Mouse (Mus musculus) Patski (cell line): ENCODE data around the gene Wdr60. TPM values are rescaled to one million over a fixed set of nuclear protein-coding genes. Genes with fewer than 3 reads are reported as not detected.

Experiments used
- ATAC-seq: fragments of 100-300 bp; one replicate; pipeline ENCODE4 v1.8.0; 2021
- CTCF ChIA-PET: fragments of 350-600 bp; sonication (Branson Sonifier 250); formaldehyde crosslinking; loops from one replicate; lab custom pipeline; 2022; ENCODE audit warnings: inconsistent platforms; lab: Charles Lee
- POLR2A ChIA-PET: fragments of 350-600 bp; sonication (Branson Sonifier 250); formaldehyde crosslinking; loops from one replicate; lab custom pipeline; 2022; ENCODE audit warnings: antibody characterized with exemption, inconsistent platforms; lab: Charles Lee
- DNase-seq: peaks from one replicate; pipeline ENCODE4 v3.0.0-alpha.2; 2011; ENCODE audit warnings: low read depth, low spot score
- H3K27me3 ChIP-seq: fragments of 371-371 bp; one replicate; pipeline ENCODE4 v1.5.1; 2021
- CTCF ChIP-seq: fragments of 100-300 bp; IDR thresholded peaks from one replicate; pipeline ENCODE4 v1.5.1; 2021
- in situ Hi-C: fragments of 300-500 bp; cut with MboI; formaldehyde crosslinking; loops from 3 replicates; pipeline ENCODE4 v1.11.1; 2018; ENCODE audit warnings: low pct_unique_long_range_greater_than_20kb, mixed read lengths
- polyA plus RNA-seq: library from polyadenylated mRNA; unstranded; gene quantifications from one replicate; pipeline ENCODE4 v1.2.3, GENCODE M21; 2021

The Wdr60 gene
- polyA plus RNA-seq, 1 experiment from 2014 or later, result 21.4 TPM

DNA sequence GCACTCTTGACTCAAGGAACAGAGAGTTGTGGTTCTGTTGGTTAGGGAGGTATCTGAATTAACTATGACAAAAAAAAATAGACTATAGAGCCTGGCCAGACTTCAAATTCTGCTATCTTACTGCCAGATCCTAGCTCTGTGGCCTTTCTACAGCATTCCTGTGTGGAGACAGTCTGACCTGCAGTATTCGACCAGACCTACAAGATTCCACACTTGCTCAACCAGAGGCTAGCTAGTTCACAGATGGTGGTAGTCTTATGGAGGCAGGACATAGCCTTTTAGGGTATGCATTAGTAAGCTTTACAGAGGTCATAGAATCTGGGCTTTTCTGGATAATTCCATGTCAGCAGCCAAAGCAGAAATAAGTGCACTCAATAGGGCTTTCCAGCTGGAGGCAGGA is 7.7 kb upstream of the Wdr60 start:
- no peaks in the 10 kb centered on the region for H3K27me3 ChIP-seq
- DNase-seq (no peak), ATAC-seq (no peak)
- no peak for TF ChIP-seq CTCF
- CTCF ChIA-PET, result no interaction called here
- POLR2A ChIA-PET, result no interaction called here
- in situ Hi-C loops, result no loop called here

DNA sequence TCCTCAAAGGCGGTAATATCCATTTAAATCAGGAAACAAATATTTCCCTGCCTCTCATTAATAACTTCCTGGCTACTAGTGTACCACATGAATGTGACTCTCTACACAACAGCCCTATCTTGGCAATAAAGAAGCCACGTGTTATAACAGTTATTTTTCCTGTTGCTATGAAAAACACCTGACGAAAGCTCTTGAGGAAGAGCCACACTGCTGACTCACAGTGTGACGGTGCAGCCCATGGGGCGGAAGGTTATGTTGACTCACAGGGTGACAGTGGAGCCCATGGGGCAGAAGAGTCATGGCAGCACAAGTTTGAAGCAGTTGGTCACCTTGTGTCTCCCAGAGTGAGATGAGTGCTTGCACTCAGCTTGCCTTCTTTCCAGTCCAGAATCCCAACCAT is 6.6 kb upstream of the Wdr60 start:
- in situ Hi-C loops, result no loop called here
- ATAC-seq (peak; percentile 91), DNase-seq (peak; percentile 25)
- ChIA-PET CTCF (no interaction called here), POLR2A (no interaction called here)
- no peaks in the 10 kb centered on the region for H3K27me3 ChIP-seq
- no peak for TF ChIP-seq CTCF

DNA sequence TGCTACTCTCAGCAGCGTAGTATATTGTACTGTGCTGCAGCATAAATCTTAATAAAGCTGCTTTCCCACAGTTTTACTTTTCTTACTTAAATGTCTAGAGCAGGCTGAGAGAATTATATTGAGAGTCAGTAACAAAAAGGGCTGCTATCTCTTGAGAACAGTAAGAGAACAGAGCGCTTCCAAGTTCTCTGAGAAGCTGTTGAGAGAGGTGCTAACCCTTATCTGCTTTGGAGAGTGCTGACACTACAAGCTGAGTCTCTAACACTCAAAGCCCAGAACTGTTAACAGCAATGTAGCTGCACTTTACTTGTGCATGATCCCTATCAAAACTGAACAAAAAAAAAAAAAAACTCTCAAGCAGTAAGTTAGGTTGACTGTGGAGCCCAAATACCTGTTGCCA is 2.5 kb upstream of the Wdr60 start:
- H3K27me3 ChIP-seq, result no peaks in the 10 kb centered on the region
- DNase-seq (no peak), ATAC-seq (no peak)
- no peak for TF ChIP-seq CTCF
- CTCF ChIA-PET, result interaction anchor here (0.9 kb wide), 1 partner anchor 161 kb away, joined by 3 read pairs; no protein-coding TSS in a partner anchor
- POLR2A ChIA-PET, result no interaction called here
- in situ Hi-C loops, result no loop called here

DNA sequence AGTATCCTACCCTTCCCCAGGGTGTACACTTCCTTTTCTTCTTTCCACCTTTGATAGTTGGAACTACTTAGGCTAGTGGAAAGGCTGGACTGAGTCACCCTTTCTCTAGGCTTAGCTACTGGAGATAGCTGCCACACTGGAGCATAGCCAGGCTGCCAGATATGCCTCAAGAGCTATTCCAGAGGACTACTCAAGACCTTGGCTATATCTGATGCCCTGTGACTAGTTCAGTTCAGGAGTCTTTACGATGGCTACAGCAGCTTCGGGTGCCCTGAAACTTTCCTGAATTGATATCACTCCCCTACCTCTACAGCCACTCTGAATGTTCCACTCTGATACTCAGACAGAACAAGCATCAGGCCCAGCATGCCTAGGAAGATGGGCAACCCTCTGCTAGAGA is 1.9 kb upstream of the Wdr60 start:
- no peak for ATAC-seq
- ChIA-PET POLR2A (no interaction called here), CTCF (interaction anchor here (0.9 to 1.3 kb wide), 2 partner anchors 30 to 162 kb away, joined by 3 read pairs; no protein-coding TSS in a partner anchor)
- in situ Hi-C loops, result no loop called here
- no peak for TF ChIP-seq CTCF
- H3K27me3 ChIP-seq, result no peaks in the 10 kb centered on the region
- no peak for DNase-seq

DNA sequence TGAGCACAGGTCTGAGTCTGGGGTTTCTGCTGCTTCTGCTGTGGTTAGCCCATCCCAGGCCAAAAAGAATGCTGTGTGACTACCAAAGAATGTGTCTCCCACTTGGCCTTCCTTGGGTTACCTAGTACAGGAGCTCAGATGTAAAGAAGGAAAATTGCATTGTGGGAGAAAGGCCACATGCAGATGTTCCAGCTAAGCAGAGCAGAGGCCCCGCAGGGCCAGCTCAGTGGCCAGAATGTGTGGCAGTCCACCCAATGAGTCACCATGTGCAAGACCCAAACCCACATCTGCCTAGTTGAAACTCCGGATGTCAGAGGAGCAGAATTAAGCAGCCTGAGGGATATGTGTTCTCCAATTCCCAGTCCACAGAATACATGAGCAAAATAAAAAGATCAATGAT is 4.5 kb downstream of the Wdr60 start:
- CTCF ChIA-PET, result interaction anchor here (0.8 kb wide), 1 partner anchor 22 kb away, joined by 3 read pairs; no protein-coding TSS in a partner anchor
- H3K27me3 ChIP-seq, result no peaks in the 10 kb centered on the region
- ATAC-seq, result no peak
- TF ChIP-seq CTCF, result no peak
- in situ Hi-C loops, result no loop called here
- DNase-seq, result no peak
- POLR2A ChIA-PET, result no interaction called here

DNA sequence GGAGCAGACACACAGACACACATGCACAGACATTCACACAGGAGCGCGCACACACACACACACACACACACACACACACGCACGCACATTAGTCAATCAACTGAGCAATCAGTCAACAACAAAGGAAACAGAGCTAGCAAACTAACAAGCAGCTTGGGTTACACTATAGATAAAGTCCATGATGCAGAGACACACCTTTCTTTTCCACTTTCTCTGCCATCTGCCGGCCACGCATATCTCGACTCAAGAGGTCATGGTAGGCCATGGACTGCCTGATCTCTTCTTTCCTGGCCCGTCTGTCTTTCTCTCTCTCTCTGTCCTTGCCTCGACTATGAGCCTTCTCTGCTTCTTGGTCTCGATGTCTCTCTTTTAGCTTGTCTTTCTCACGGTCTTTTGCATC is 7.2 kb downstream of the Wdr60 start:
- in situ Hi-C loops, result no loop called here
- CTCF ChIA-PET, result interaction anchor here (1.1 kb wide), 1 partner anchor 53 kb away, joined by 3 read pairs; no protein-coding TSS in a partner anchor

DNA sequence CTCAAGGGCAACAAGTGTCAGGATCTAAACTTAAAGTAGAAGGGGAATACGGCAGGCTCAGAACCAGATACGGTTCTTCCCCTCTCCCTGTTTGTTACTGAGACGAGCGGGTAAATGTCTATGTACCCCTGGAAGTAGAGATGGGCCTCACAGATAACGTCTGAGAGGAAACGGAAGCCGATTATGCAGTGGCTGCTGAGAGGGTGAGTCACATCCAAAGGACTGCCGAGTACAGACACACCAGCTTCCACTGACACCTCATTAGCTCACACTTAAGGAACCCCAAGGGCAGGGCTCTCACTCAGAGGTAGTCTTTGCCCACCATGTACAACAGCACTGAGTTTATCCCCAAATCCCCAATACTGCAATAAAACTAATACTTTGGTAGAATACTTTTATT is 8.2 kb downstream of the Wdr60 start:
- ATAC-seq (no peak), DNase-seq (no peak)
- POLR2A ChIA-PET, result no interaction called here
- no peak for TF ChIP-seq CTCF
- in situ Hi-C loops, result no loop called here
- H3K27me3 ChIP-seq, result no peaks in the 10 kb centered on the region
- CTCF ChIA-PET, result no interaction called here

More for the DNA sequence above, 7.2 kb downstream of the Wdr60 start:
- ATAC-seq (no peak), DNase-seq (no peak)
- no peaks in the 10 kb centered on the region for H3K27me3 ChIP-seq
- POLR2A ChIA-PET, result no interaction called here
- no peak for TF ChIP-seq CTCF

DNA sequence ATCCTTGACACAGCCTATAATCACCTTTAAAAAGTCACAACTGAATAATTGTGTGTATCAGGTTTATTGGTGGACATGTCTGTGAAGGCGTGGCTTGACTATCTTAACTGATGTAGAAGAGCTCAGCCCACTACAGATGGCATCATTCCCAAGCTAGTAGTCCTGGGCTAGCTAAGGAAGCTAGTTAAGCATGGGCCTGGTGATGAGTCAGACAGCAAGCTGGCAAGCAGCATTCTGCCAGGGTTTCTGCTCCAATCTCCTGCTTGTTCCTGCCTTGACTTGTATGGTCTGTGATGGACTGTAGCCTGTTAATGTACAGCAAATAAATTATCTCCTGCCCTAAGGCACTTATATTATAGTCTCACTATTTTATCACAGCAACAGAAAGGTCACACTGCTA is 18.2 kb downstream of the Wdr60 start:
- ATAC-seq (peak; percentile 69), DNase-seq (no peak)
- ChIA-PET CTCF (no interaction called here), POLR2A (no interaction called here)
- in situ Hi-C loops, result no loop called here
- TF ChIP-seq CTCF, result no peak
- no peaks in the 10 kb centered on the region for H3K27me3 ChIP-seq

DNA sequence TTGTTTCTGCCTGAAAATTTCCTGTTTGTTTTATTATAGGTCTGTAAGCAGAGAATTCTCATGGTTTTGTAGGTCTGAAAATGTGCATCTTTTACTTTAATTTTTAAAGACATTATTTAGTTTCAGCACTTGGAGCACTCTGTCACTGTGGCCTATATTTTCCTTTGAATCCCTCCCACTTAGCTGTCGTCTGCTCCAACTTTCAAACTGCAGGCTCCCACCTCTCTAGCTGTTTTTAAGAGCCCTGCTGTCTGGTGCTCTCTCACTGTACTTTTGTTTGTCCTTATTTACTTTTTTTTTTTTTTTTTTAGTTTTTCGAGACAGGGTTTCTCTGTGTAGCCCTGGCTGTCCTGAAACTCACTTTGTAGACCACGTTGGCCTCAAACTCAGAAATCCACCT is 24.0 kb downstream of the Wdr60 start:
- ATAC-seq, result no peak
- TF ChIP-seq CTCF, result no peak
- ChIA-PET POLR2A (no interaction called here), CTCF (no interaction called here)
- DNase-seq, result no peak
- in situ Hi-C loops, result no loop called here
- H3K27me3 ChIP-seq, result no peaks in the 10 kb centered on the region

DNA sequence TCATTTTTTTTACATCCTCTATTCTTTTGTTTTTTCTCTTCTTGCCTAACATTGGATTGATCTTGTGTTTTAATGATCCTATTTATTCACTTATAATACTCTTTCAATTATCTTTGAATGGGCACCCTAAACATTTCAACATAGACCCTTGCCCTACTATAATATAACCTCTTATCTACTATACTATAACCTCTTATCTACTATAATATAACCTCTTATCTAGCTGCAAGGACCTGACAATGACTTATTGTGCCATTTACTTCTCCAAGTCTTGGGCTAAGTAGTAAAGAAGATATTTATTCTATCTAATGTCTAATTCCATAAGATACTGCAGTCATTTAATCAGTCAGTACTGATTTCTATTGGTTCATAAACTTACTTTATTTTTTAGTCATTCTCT is 24.5 kb downstream of the Wdr60 start:
- ATAC-seq, result no peak
- ChIA-PET POLR2A (no interaction called here), CTCF (no interaction called here)
- in situ Hi-C loops, result no loop called here
- no peak for DNase-seq
- no peaks in the 10 kb centered on the region for H3K27me3 ChIP-seq
- no peak for TF ChIP-seq CTCF

DNA sequence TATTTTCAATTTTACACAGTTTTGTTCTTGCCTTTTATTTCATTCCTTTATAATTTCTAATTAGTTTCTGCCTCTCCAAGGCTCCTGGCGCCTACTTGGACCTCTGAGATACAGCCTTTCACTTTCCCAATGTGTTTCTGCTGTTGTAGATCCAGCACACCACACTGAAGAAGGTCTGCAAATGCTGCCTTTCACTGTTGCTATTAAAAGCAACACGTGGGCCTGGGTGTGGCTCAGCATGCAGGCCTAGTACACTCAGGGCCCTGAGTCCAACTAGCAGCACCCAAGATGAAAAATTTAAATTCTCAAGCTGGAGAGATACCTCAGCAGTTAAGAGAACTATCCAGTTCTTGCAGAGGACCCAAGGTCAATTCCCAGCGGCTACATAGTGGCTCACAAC is 26.2 kb downstream of the Wdr60 start:
- DNase-seq (no peak), ATAC-seq (no peak)
- CTCF ChIA-PET, result no interaction called here
- POLR2A ChIA-PET, result no interaction called here
- no peak for TF ChIP-seq CTCF
- H3K27me3 ChIP-seq, result no peaks in the 10 kb centered on the region
- in situ Hi-C loops, result no loop called here

DNA sequence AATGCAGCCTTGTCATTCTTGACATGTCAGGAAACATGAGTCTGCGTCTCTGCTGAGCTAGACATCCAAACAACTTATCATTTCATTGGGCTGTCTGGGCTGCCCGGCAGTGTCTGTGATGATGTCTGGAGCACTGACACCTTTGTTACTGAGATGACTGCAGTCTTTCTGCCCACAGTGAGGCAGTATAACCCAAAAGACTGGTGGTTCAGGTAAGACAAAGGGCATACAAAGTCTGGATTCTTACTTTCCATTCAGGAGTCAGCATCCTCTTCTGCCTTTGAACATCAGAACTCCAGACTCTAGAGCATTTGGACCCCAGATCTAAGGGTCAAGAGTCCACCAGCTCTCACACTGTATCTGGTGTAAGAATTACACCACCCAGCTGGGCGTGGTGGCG is 27.5 kb downstream of the Wdr60 start:
- POLR2A ChIA-PET, result no interaction called here
- TF ChIP-seq CTCF, result no peak
- no peak for DNase-seq
- no peaks in the 10 kb centered on the region for H3K27me3 ChIP-seq
- no peak for ATAC-seq
- CTCF ChIA-PET, result interaction anchor here (1.5 kb wide), 1 partner anchor 29 kb away, joined by 3 read pairs; no protein-coding TSS in a partner anchor
- in situ Hi-C loops, result no loop called here
